In genomic region chr7:44850789-44851624, GRCm38 (mm10) we compare ENCODE assay signal across 8 mouse cellular contexts. TPM values are rescaled to one million over a fixed set of nuclear protein-coding genes. Genes with fewer than 3 reads are reported as not detected.
DNase-seq lines count a peak whose midpoint lies in the region; ATAC-seq and TF ChIP-seq lines count a peak whose summit lies in the region.

No protein-coding gene starts in this region.

- dilution Hi-C loops in CH12.LX (cut with MboI; ENCODE audit: extremely low pct_ligation_motif_present, extremely low pct_unique_long_range_greater_than_20kb, low sequenced_read_pairs): no loop called here

- peaks cover 28% of the 10 kb centered on the region for H3K79me2 ChIP-seq in CH12.LX (replicated peaks; ENCODE audit: control insufficient read depth, extremely low read depth, insufficient read depth, poor library complexity, severe bottlenecking)

- no peaks in the 10 kb centered on the region for H3K9me3 ChIP-seq in CH12.LX (replicated peaks; ENCODE audit: low read length)
- H3K9me3 ChIP-seq in forebrain, embryonic 13.5 days (replicated peaks): no peaks in the 10 kb centered on the region
- no peaks in the 10 kb centered on the region for H3K9me3 ChIP-seq in liver, embryonic 15.5 days (replicated peaks)

- TF ChIP-seq CTCF in CH12.LX (conservative IDR thresholded peaks at IDR 0.05 in 1 of 2, IDR thresholded peaks at IDR 0.05 in 1 of 2; ENCODE audit: low read depth in 2 of 2, low read length in 2 of 2): no peak

- in situ Hi-C loops in CH12.LX (cut with MboI; ENCODE audit: low pct_ligation_motif_present, low pct_unique_long_range_greater_than_20kb, low sequenced_read_pairs): loop anchor here (10.0 kb wide), 1 partner anchor 104 kb away; no protein-coding TSS in a partner anchor

- intact Hi-C loops in heart, postnatal 36 days (cut with DNase I): no loop called here

- ATAC-seq in forebrain, embryonic 13.5 days: no peak
- ATAC-seq in liver, embryonic 15.5 days (ENCODE audit: insufficient read depth): no peak
- ATAC-seq in frontal cortex, adult (ENCODE audit: low TSS enrichment): no peak

- peak overlapping the region; percentile 69 for H3K4me2 ChIP-seq in CH12.LX (ENCODE audit: insufficient read depth, low read depth, poor library complexity, severe bottlenecking)
- H3K4me2 ChIP-seq in forebrain, embryonic 13.5 days: peak overlapping the region; percentile 78
- H3K4me2 ChIP-seq in liver, embryonic 15.5 days: peak overlapping the region; percentile 98

- peaks cover 18 to 53% of the 10 kb centered on the region in 2 experiments for H3K4me1 ChIP-seq in CH12.LX (ENCODE audit: control insufficient read depth in 1 of 2, insufficient read depth in 2 of 2)
- H3K4me1 ChIP-seq in forebrain, embryonic 13.5 days: peaks cover 59% of the 10 kb centered on the region
- peaks cover 65% of the 10 kb centered on the region for H3K4me1 ChIP-seq in liver, embryonic 15.5 days (replicated peaks)

- TF ChIP-seq POLR2A in CH12.LX (IDR thresholded peaks at IDR 0.05; ENCODE audit: low read depth, low read length): no peak

- H3K9ac ChIP-seq in CH12.LX (ENCODE audit: insufficient read depth, low read depth): peak overlapping the region; percentile 97
- H3K9ac ChIP-seq in forebrain, embryonic 13.5 days: peak overlapping the region; percentile 83
- H3K9ac ChIP-seq in liver, embryonic 15.5 days: peak overlapping the region; percentile 70

- WGBS in forebrain, embryonic 13.5 days: 82% methylated on average over 8 of the region's 8 CpGs
- 58% methylated on average over 8 of the region's 8 CpGs for WGBS in liver, embryonic 15.5 days (ENCODE audit: insufficient replicate concordance)

- no peak for TF ChIP-seq RAD21 in CH12.LX (IDR thresholded peaks at IDR 0.05; ENCODE audit: low read depth, low read length)

- peak overlapping the region; percentile 81 to 98 (median 93) for H3K4me3 ChIP-seq in CH12.LX (replicated peaks in 1 of 3; ENCODE audit: low read depth in 2 of 3, low read length in 2 of 3, poor library complexity in 1 of 3)
- H3K4me3 ChIP-seq in forebrain, embryonic 13.5 days: peak overlapping the region; percentile 81
- H3K4me3 ChIP-seq in liver, embryonic 15.5 days (replicated peaks): peak overlapping the region; percentile 76

- DNase-seq in heart, adult 11 months: peak; percentile 95
- DNase-seq in heart, postnatal 36 days: no peak
- DNase-seq in CH12.LX (ENCODE audit: extremely low read depth): no peak
- DNase-seq in B cell, adult 2 months: no peak
- no peak for DNase-seq in right cerebral cortex, postnatal 10 days (ENCODE audit: low spot score in 2 of 2)

- no peaks in the 10 kb centered on the region for H3K27me3 ChIP-seq in CH12.LX (replicated peaks)
- no peaks in the 10 kb centered on the region for H3K27me3 ChIP-seq in forebrain, embryonic 13.5 days
- H3K27me3 ChIP-seq in liver, embryonic 15.5 days: no peaks in the 10 kb centered on the region

- peak overlapping the region; percentile 39 for H3K27ac ChIP-seq in CH12.LX (ENCODE audit: insufficient read depth, low read depth)
- peak overlapping the region; percentile 98; the same call in 1 of the 2 replicates for H3K27ac ChIP-seq in forebrain, embryonic 13.5 days
- H3K27ac ChIP-seq in liver, embryonic 15.5 days (replicated peaks): peak overlapping the region; percentile 98

- no peak for TF ChIP-seq EP300 in CH12.LX (IDR thresholded peaks at IDR 0.05; ENCODE audit: low read length)

- H3K36me3 ChIP-seq in CH12.LX (replicated peaks in 1 of 2; ENCODE audit: control insufficient read depth in 1 of 2, insufficient read depth in 1 of 2, low read length in 1 of 2): peaks cover 17 to 39% of the 10 kb centered on the region in 2 experiments
- peaks cover 23% of the 10 kb centered on the region for H3K36me3 ChIP-seq in forebrain, embryonic 13.5 days (ENCODE audit: poor library complexity, severe bottlenecking)
- peaks cover 24% of the 10 kb centered on the region for H3K36me3 ChIP-seq in liver, embryonic 15.5 days (replicated peaks)

TF ChIP-seq in CH12.LX, 34 proteins besides CTCF, POLR2A, EP300 and RAD21:
- TF ChIP-seq KAT2A (IDR thresholded peaks at IDR 0.05; ENCODE audit: insufficient replicate concordance, low read length) (no peak), CHD2 (IDR thresholded peaks at IDR 0.05; ENCODE audit: low read length) (no peak)

RNA-seq across cellular contexts. Expression of gene Tbc1d17, which starts 2.1 kb away (rescaled TPM):
- 10 to 100 TPM; 58.1 to 59.1 TPM for total RNA-seq in heart, postnatal 36 days (2021)
- total RNA-seq in CH12.LX (2012; rRNA removed) (32.4 and 40.5 TPM in 2 replicates), CH12.LX (2014; rRNA removed) (31.9 and 35.5 TPM in 2 replicates)
- polyA plus RNA-seq in CH12.LX (2012; ENCODE audit: insufficient read length, low read depth): 38.5 and 41.9 TPM in 2 replicates
- polyA plus RNA-seq in forebrain, embryonic 13.5 days (2015; fragmentation: Nextera tagmentation; extraction: Ambion mirVana): 81.5 and 95.5 TPM in 2 replicates
- polyA plus RNA-seq in liver, embryonic 15.5 days (2015; fragmentation: Nextera tagmentation; extraction: Ambion mirVana): 26.1 and 29.4 TPM in 2 replicates

RNA-seq across cellular contexts. Expression of gene Akt1s1, which starts 2.2 kb away (rescaled TPM):
- 10 to 100 TPM; 73.6 to 75.4 TPM for total RNA-seq in heart, postnatal 36 days (2021)
- total RNA-seq in CH12.LX (2012; rRNA removed) (21.7 and 24.2 TPM in 2 replicates), CH12.LX (2014; rRNA removed) (8.5 and 9.5 TPM in 2 replicates)
- 23.3 and 23.4 TPM in 2 replicates for polyA plus RNA-seq in CH12.LX (2012; ENCODE audit: insufficient read length, low read depth)
- 93.1 and 95.4 TPM in 2 replicates for polyA plus RNA-seq in forebrain, embryonic 13.5 days (2015; fragmentation: Nextera tagmentation; extraction: Ambion mirVana)
- polyA plus RNA-seq in liver, embryonic 15.5 days (2015; fragmentation: Nextera tagmentation; extraction: Ambion mirVana): 27.7 and 32.3 TPM in 2 replicates

RNA-seq across cellular contexts. Expression of gene Pnkp, which starts 5.9 kb away (rescaled TPM):
- total RNA-seq in heart, postnatal 36 days (2021): 10 to 100 TPM; 18.6 to 21.1 TPM
- 35.9 and 41.6 TPM in 2 replicates for total RNA-seq in CH12.LX (2012; rRNA removed)
- 14.8 and 15.3 TPM in 2 replicates for total RNA-seq in CH12.LX (2014; rRNA removed)
- 20.7 and 22.2 TPM in 2 replicates for polyA plus RNA-seq in CH12.LX (2012; ENCODE audit: insufficient read length, low read depth)
- polyA plus RNA-seq in forebrain, embryonic 13.5 days (2015; fragmentation: Nextera tagmentation; extraction: Ambion mirVana): 34.9 and 38.1 TPM in 2 replicates
- polyA plus RNA-seq in liver, embryonic 15.5 days (2015; fragmentation: Nextera tagmentation; extraction: Ambion mirVana): 23.8 and 28.9 TPM in 2 replicates

RNA-seq across cellular contexts. Expression of gene Ptov1, which starts 18.6 kb away (rescaled TPM):
- 100 to 1,000 TPM; 158 to 183 TPM for total RNA-seq in heart, postnatal 36 days (2021)
- total RNA-seq in CH12.LX (2012; rRNA removed) (11.5 and 16.8 TPM in 2 replicates), CH12.LX (2014; rRNA removed) (5.7 and 7.8 TPM in 2 replicates)
- 15.5 and 21.0 TPM in 2 replicates for polyA plus RNA-seq in CH12.LX (2012; ENCODE audit: insufficient read length, low read depth)
- 558 and 574 TPM in 2 replicates for polyA plus RNA-seq in forebrain, embryonic 13.5 days (2015; fragmentation: Nextera tagmentation; extraction: Ambion mirVana)
- polyA plus RNA-seq in liver, embryonic 15.5 days (2015; fragmentation: Nextera tagmentation; extraction: Ambion mirVana): 54.1 and 59.1 TPM in 2 replicates

RNA-seq across cellular contexts. Expression of gene Atf5, which starts 34.5 kb away (rescaled TPM):
- total RNA-seq in heart, postnatal 36 days (2021): 10 to 100 TPM; 54.3 to 62.0 TPM
- 34.0 and 71.1 TPM in 2 replicates for total RNA-seq in CH12.LX (2012; rRNA removed)
- total RNA-seq in CH12.LX (2014; rRNA removed): 12.0 and 13.4 TPM in 2 replicates
- polyA plus RNA-seq in CH12.LX (2012; ENCODE audit: insufficient read length, low read depth): 82.3 and 84.5 TPM in 2 replicates
- polyA plus RNA-seq in forebrain, embryonic 13.5 days (2015; fragmentation: Nextera tagmentation; extraction: Ambion mirVana): 5.4 and 5.7 TPM in 2 replicates
- 7.5 and 9.2 TPM in 2 replicates for polyA plus RNA-seq in liver, embryonic 15.5 days (2015; fragmentation: Nextera tagmentation; extraction: Ambion mirVana)

Comparison
In these comparisons a context has a peak if more than half of its experiments do, and no peak if none do; other contexts are left out.
1. H3K27ac ChIP-seq: peak in every context shown above with its lines; median percentile 98 in forebrain, embryonic 13.5 days; 98 in liver, embryonic 15.5 days; 39 in CH12.LX.